Mouse (Mus musculus) adrenal gland, postnatal 10 days (tissue): ENCODE measurements around the gene Ccdc88b. TPM values are rescaled to one million over a fixed set of nuclear protein-coding genes. Genes with fewer than 3 reads are reported as not detected.

Source experiments
- DNase-seq: peaks from one replicate; pipeline ENCODE4 v3.0.0; 2021; ENCODE audit warnings: mixed read lengths
- microRNA-seq: library from miRNA; unstranded; fragments of <30 nt; microRNA quantifications from one replicate; pipeline ENCODE4 v1.2.0, GENCODE M21; 2021
- total RNA-seq, 2 experiments: library from RNA; stranded (reverse); gene quantifications; 2 replicates each; pipeline ENCODE4 v1.2.3; 2021

Ccdc88b gene
- total RNA-seq, 2 experiments from 2014 or later: 4.1 TPM

DNA sequence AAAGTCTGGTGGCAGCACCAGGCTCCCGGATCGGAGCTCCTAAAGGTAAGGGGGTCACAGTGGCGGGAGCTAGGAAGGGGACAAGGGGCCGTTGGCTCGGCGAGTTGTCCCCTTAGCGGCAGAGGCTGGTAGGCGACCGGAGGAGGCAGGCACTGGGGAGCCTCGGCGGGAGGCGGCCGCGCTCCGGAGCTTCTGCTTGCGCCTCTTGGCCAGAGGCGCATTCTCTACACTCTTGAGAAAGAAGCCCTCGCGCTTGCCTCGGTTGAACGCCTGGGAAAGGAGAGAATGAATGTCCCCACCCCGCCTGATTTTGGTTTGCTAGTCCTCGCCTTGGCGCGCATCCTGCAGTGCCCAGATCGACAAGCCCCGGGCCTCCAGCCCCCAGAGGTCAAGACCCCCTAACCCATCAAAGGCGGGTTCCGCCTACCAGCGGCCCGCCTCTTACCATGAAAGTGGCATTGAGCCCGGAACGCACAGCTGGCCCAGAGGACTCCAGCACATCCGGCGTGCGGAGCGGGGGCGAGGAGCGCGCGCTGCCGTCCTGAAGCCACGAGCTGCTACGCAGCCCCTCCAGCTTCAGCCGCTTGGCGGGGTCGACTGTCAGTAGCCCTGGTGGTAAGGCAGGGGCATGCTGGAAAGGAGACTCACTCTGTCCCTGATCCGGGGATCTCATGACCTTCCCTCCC, 28.0 kb downstream of the Ccdc88b start:
- DNase-seq: no peak

GRCm38 (mm10) chr19:6829069-6829468, 28.9 kb downstream of the Ccdc88b start:
- no peak for DNase-seq

DNA sequence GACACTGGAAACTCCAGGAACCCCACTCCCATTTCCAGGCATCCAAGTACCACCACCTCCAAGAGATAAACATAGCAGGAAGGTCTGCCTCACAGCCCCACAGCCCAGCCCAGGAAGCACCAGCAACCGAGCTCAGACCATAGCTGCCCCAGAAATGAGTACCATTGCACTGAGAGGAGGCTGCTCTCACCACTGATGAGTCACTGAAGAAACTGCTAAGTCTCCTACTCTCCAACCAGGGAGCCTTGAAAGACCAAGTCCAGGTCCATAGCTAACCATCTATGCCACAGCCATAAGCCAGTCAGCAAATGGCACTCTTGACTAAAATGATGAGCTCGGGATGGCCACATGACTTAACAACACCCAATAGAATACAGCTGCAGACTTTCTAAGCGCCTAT, 31.4 kb downstream of the Ccdc88b start:
- DNase-seq: no peak

DNA sequence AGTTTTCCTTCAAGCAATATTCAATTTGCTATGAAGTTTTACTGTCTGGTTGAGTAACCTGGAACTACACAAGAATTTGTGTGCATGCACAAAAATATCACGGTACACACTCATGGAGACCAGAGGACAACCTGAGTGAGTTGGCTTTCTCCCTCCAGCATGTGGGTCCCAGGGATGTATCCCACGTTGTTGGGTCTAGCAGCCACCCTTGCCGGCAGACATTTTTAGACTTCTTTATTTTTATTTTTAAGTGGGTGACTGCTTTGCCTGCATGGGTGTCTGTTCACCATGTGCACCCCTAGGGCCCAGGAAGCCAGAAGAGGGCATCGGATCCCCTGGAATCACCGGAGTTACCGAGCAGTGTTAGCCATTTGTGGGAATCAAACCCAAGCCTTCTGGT, 32.6 kb downstream of the Ccdc88b start:
- DNase-seq: no peak

DNA sequence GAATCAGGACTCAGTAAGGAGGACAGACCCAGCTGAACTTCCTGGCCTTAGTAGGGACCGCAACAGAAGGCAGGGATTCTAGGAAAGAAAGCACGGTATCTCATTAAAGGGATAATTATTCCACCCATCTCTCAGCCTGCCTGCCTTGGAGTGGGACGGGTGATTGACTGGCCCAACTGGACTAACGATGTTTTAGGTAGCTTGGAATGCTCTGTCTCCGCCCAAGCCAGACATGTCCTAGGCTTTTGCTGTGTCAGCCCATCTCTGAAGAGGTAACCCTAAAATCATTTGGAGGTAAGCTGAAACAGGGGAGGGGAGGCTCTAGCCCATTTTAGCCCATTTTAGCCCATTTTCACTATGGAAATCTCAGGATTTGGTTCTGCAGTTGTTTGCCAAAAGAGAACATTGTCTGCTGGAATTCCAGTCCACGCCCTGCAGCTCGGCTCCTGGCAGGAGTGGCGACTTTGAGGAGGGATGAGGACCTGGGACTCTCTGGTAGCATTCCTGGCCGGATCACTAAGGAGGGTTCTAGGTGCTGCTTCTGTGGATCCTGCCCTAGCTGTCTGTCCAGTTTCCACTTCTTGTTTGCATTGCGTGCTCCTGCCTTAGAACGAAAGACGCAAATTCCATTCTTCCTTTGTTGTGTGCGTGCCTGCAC, 37.3 kb downstream of the Ccdc88b start:
- DNase-seq: no peak

DNA sequence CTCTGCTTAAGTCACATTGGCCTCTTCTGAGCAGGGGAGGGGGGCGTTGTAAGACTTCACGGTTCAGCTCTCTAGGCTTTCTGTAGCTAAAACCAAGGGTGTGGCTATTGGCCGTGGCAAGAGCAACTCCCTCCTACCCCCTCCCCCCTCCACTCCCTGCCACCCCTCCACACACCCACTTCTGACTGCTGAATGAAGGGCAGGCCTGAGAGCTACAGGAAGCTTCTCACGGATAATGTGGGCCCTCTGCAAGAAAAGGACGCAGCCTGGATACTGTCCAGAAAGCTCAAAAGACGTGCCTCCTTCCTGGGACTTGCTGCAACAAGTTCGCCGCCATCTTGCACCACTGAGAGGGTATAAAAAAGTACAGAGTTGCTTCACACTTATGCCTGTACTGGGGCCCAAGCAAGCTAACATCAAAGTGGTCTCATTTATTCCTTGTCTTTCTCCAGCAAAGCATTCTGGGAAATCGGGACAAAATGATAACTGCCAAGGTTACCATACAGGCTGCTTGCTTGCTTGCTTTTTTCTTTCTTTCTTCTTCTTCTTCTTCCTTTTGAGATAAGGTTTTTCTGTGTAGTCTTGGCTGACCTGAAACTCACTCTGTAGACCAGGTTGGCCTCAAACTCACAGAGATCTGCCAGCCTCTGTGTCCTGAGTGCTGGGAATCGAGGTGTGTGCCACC, 38.7 kb downstream of the Ccdc88b start:
- no peak for DNase-seq

GRCm38 (mm10) chr19:6814958-6815357, 43.1 kb downstream of the Ccdc88b start:
- DNase-seq: no peak

DNA sequence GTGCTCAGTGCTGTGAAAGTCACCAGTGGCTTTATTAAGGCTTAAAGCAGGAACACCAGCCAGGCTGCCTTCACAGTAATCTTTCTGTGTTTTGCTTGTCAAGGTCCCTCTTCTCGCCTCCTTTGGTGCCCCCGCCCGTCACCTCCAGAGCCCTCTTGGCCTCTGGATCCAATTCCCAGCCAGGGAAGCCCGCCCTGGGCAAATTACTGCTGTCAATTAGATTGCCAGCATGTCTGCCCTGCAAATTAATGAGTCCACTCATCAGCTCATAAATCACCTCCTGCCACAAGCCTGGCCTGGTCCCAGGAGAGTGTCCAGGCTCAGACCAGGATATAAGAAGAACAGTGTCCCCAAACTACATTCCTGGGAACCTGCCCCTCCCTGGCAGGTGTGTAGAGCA, 43.6 kb downstream of the Ccdc88b start:
- no peak for DNase-seq

Small RNA genes lying within 50 kb of the gene (microRNA-seq; reads per million reads assigned to microRNA genes)
- not detected for gene Mir5046

Other genes with a start within 250 kb of the Ccdc88b start
- 10 to 100 TPM; 21.5 to 27.5 TPM for gene Rps6ka4, start 17.6 kb downstream of the Ccdc88b start, total RNA-seq
- gene Trmt112, start 51.5 kb upstream of the Ccdc88b start, total RNA-seq: 10 to 100 TPM; 53.9 to 70.4 TPM
- gene Prdx5, start 51.9 kb upstream of the Ccdc88b start, total RNA-seq: 100 to 1,000 TPM; 417 to 451 TPM
- gene Esrra, start 63.6 kb upstream of the Ccdc88b start, total RNA-seq: 10 to 100 TPM; 71.0 to 97.4 TPM
- gene Catsperz, start 67.2 kb upstream of the Ccdc88b start, total RNA-seq: 1 to 10 TPM; 1.2 to 1.7 TPM
- gene Kcnk4, start 76.3 kb upstream of the Ccdc88b start, total RNA-seq: under 1 TPM; 0.30 to 0.73 TPM
- gene Bad, start 83.7 kb upstream of the Ccdc88b start, total RNA-seq: 10 to 100 TPM; 42.0 to 51.8 TPM
- 10 to 100 TPM; 33.8 to 42.3 TPM for gene Gpr137, start 84.3 kb upstream of the Ccdc88b start, total RNA-seq
- gene Ppp1r14b, start 116.8 kb upstream of the Ccdc88b start, total RNA-seq: 100 to 1,000 TPM; 289 to 333 TPM
- 10 to 100 TPM; 45.7 to 63.5 TPM for gene Plcb3, start 118.3 kb upstream of the Ccdc88b start, total RNA-seq
- 10 to 100 TPM; 70.7 to 71.4 TPM for gene Fkbp2, start 122.3 kb upstream of the Ccdc88b start, total RNA-seq
- gene Vegfb, start 129.4 kb upstream of the Ccdc88b start, total RNA-seq: 100 to 1,000 TPM; 110 to 139 TPM
- 10 to 100 TPM; 46.0 to 58.5 TPM for gene Dnajc4, start 134.4 kb upstream of the Ccdc88b start, total RNA-seq
- gene Nudt22, start 137.9 kb upstream of the Ccdc88b start, total RNA-seq: 10 to 100 TPM; 29.4 to 34.1 TPM
- gene Trpt1, start 137.9 kb upstream of the Ccdc88b start, total RNA-seq: 10 to 100 TPM; 13.3 to 21.3 TPM
- 10 to 100 TPM in 1 of 2 experiments, 1 to 10 TPM in 1; 9.8 to 10.1 TPM for gene Fermt3, start 161.3 kb upstream of the Ccdc88b start, total RNA-seq
- 100 to 1,000 TPM; 101 to 107 TPM for gene Stip1, start 181.8 kb upstream of the Ccdc88b start, total RNA-seq
- 100 to 1,000 TPM; 134 to 155 TPM for gene Macrod1, start 198.6 kb upstream of the Ccdc88b start, total RNA-seq
- gene Flrt1, start 247.5 kb upstream of the Ccdc88b start, total RNA-seq: 1 to 10 TPM; 1.1 to 2.0 TPM